Mouse (Mus musculus): ENCODE measurements at regions not wholly inside any gene's neighbourhood (a gene's known extent, or its start where the extent isn't known, plus 50 kb on each side); places are given as distances from the start of the nearest gene placed in this dataset.
"Not testable (repeated sequence)": the region's sequence is repeated elsewhere in the genome, so short reads cannot be mapped to it uniquely, and the experiment has no call there.

- DNase-seq (ENCODE audit: low read depth, low spot score): no peak
These were observed 349.5 kb upstream of the Tbl1xr1 start for GRCm38 (mm10) chr3:21726747-21727505.

GRCm38 (mm10) chr3:21728019-21728418, 348.4 kb upstream of the Tbl1xr1 start:
- no peak for DNase-seq (ENCODE audit: low read depth, low spot score)

GRCm38 (mm10) chr3:21729328-21729727, 347.1 kb upstream of the Tbl1xr1 start:
- DNase-seq (ENCODE audit: low read depth, low spot score): no peak

DNA sequence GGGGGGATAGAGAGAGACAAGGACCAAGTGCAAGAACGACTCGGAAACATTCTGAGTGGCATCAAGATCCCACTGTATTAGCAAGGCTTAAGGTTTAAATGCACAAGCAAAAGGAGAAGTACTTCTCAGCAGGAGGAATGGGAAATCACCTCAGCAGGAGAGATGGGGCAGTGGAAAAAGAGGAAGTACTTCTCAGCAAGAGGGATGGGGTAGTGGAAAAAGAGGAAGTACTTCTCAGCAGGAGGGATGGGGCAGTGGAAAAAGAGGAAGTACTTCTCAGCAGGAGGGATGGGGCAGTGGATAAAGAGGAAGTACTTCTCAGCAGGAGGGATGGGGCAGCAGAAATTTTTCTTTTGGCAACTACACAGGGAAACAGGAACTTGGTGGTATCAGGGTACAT, 340.8 kb upstream of the Tbl1xr1 start:
- not testable (repeated sequence) for DNase-seq (ENCODE audit: low read depth, low spot score)

GRCm38 (mm10) chr3:21739720-21740119, 336.7 kb upstream of the Tbl1xr1 start:
- no peak for DNase-seq (ENCODE audit: low read depth, low spot score)

DNA sequence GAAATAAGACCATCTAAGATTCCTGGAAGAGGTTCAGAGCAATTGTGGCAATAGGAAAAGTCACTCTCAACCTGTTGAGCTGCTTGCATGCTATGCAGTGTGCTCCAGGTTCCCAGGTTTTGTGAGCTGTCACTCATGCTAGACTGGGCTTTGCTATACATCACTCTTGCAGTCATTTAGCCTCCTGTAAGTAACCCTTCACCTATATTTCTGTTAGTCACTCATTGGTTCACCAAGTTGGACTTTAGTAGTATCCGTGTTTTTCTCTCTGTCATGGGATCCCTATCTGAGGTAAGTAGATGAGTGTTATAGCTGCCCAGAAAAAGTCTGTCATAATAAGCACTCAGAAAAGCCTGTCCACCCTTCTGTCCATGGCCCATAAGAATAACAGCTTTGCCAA, 332.3 kb upstream of the Tbl1xr1 start:
- DNase-seq (ENCODE audit: low read depth, low spot score): no peak

DNA sequence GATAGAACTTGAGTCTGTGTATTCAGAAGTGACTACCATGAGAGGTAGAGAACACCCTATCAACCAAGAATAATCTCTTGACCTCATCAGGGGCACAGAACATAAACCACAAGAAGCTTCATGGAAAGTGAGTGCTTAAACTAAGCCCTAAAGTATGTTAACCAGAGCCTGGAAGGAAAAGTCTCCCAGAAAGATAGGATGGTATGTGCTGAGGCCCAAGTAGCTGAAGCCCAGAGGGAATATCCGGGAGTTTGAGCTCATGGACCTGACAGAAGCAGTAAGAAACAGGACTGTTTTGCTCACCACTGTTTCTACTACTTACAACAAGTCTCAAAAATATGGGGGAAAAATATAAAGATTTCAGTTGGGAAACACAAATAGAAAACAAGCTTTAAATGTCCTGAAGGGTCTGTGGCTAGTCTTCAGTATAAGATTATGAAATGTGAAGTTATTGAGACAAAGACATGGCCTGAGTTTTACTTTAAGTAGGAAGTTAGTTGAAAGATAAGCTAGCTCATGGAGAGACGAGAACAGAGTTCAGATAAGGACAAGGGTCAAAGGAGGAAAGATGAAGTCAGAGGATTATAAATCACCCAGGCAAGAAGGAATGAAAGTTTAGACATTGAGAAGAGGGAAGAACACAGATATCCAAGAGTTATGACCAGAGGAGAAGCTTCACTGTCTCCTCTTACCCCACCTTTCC, 315.8 kb upstream of the Tbl1xr1 start:
- DNase-seq (ENCODE audit: low read depth, low spot score): no peak

- DNase-seq (ENCODE audit: low read depth, low spot score): no peak
These were observed 315.2 kb upstream of the Tbl1xr1 start for GRCm38 (mm10) chr3:21761219-21761600.

- DNase-seq (ENCODE audit: low read depth, low spot score): no peak
These were observed 314.5 kb upstream of the Tbl1xr1 start for GRCm38 (mm10) chr3:21761909-21762308.

DNA sequence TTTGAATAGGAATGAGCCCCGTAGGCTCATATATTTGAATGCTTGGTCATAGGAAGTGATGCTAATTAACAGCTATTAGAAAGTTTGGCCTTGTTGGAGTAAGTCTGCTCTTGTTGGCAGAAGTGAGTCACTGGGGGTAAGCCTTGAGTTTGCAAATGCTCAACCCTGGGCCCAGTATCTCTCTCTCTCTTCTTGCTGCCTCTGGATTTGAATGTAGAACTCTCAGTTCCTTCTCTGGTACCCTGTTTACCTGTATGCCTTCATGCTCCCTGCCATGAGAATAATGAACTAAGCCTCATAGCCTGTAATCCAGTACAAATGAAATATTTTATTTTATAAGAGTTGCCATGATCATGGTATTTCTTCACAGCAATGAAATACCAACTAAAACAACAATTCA, 308.4 kb upstream of the Tbl1xr1 start:
- no peak for DNase-seq (ENCODE audit: low read depth, low spot score)

DNA sequence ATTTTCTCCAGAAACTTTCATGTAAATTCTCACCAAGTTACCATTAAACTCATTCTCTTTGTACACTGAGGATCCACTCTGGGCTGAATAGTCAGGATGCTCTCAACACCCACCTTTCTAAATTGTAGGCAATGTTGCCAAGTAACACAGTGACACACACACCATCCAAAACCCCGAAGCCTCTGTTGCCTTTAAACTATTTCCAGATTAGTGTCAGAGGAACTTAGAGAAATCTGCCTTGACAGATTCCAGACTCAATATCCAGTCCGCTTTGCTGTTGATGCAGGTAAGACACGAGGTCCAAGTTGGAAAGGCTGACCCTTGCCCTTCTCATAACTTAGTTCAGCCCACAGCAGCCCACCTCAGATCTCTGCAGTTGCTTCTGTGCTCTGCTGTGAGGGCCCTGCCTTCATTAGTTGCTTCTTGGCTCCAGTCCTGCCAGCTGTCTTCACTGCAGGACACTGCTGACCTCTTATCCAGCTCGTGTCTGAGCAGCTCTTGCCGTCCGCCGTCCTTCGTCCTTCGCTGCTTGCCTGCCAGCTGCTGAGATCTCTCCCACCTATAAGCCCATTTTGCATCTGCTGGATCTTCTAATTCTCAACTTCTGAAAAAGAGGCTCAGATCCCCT, 306.4 kb upstream of the Tbl1xr1 start:
- DNase-seq (ENCODE audit: low read depth, low spot score): peak; percentile 8

GRCm38 (mm10) chr3:21771752-21772298, 304.6 kb upstream of the Tbl1xr1 start:
- DNase-seq (ENCODE audit: low read depth, low spot score): no peak

- no peak for DNase-seq (ENCODE audit: low read depth, low spot score)
These were observed 302.1 kb upstream of the Tbl1xr1 start for GRCm38 (mm10) chr3:21774172-21774842.

DNA sequence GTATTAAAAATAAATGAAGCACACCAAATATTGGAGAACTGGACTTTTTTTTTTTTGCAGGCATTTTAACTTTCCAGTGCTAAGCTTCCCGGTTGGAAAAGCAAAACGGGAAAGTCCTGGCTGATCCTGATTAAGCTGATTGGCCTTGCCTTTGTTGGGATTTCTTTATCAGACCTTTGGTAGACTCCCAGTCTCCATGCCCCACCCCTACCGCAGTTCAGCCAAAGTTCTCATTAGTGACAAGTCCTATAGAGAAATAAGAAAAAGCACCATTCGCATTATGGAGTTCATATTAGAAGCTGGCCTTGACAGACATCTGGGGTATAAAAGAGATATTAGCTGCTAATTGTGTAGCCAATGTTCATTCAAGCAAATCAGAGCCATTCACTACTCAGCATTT, 297.7 kb upstream of the Tbl1xr1 start:
- no peak for DNase-seq (ENCODE audit: low read depth, low spot score)

GRCm38 (mm10) chr3:21791983-21792631, 284.3 kb upstream of the Tbl1xr1 start:
- no peak for DNase-seq (ENCODE audit: low read depth, low spot score)

GRCm38 (mm10) chr3:21798139-21798538, 278.3 kb upstream of the Tbl1xr1 start:
- DNase-seq (ENCODE audit: low read depth, low spot score): no peak

DNA sequence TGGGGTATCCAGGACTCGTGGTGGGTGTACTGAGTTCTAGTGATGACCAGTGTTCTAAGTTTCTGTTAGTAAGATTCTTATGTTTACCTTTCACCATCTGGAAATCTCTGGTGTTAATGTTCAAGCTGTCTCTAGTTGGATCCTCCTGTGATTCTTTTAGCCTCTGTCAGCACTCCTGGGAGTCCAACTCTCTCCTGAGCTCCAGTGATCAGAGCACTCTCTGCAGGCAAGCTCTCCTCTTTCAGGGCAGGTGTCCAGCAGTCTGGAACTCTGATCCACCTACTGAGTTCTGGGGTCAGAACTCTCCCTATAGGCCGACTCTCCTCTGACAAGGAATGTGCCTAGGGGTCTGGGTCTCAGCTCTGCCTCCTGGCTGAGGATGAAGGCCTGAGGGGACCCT, 272.6 kb upstream of the Tbl1xr1 start:
- DNase-seq (ENCODE audit: low read depth, low spot score): not testable (repeated sequence)

GRCm38 (mm10) chr3:21806494-21807157, 269.8 kb upstream of the Tbl1xr1 start:
- DNase-seq (ENCODE audit: low read depth, low spot score): no peak

DNA sequence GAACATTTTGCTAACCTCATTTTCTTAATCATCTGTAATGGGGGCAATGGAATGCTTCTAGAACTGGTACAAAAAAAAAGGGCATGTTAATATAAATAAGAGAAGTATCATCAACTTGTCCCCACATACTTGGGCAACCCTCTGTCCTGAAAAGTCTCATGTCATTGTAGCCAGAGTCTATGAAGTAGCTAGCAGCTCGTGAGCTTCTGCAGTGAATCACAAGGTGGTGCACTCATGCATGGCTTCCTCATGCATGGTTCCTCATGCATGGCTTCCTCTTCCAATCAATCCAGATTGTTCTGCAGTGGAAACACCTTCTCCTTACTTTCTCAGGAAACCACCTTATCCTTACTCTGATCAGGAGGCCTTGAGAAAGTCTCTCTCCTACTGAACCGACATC, 267.9 kb upstream of the Tbl1xr1 start:
- DNase-seq (ENCODE audit: low read depth, low spot score): no peak

DNA sequence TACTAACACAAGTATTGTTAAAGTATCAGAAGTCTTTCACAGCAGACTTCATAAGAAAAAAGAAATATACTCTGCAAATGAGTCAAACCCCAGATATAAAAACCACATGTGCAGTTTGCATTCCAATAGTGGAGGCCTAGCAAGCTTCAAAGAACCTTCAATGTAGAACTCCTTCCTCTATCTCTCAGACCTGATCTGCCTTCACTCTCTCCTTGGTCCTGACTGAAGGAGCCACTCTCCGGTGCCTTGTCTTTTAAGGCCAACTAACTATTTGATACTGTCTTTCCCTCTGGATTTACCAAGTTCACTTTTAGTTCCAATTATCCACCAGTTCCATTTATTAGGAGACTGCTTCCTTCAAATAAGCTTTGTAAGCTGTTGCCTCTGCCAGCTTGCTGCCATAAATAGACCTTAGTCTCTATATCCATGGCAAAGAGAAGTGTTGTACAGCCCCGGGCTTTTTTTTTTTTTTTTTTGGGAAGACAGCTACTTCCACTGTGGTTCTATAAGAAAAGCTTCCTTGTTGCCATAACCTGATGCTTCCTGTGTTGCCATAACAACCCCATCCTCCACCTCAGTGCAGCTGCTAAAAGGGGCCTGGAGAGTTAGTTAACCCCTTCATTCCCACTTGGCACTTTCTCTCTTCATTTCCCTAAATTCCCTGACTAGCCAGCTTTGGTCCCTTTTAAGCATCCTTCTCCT, 266.5 kb upstream of the Tbl1xr1 start:
- DNase-seq (ENCODE audit: low read depth, low spot score): peak; percentile 84
